Mouse (Mus musculus): ENCODE results near the gene Xrra1.

- no peak for TF ChIP-seq CTCF (IDR thresholded peaks at IDR 0.05; ENCODE audit: low read depth, low read length)
- no peak for TF ChIP-seq POLR2A (IDR thresholded peaks at IDR 0.05; ENCODE audit: extremely low read depth, insufficient read depth, low read length)
Measured at GRCm38 (mm10) chr7:99838241-99838640, 20.7 kb upstream of the Xrra1 start.

Measured in liver, adult 2 months (tissue).